Mouse (Mus musculus) gastrocnemius, adult 18-20 months (tissue): ENCODE results near the gene Usp39. TPM values are rescaled to one million over a fixed set of nuclear protein-coding genes. Genes with fewer than 3 reads are reported as not detected.
A peak's percentile ranks its signal among the peaks of the same experiment; 100 is the strongest.

ENCODE experiments used
- DNase-seq: peaks from one replicate; pipeline ENCODE4 v3.0.0; 2021; ENCODE audit warnings: low spot score
- total RNA-seq, 2 experiments: library from RNA; stranded (reverse); gene quantifications; 2 replicates each; pipeline ENCODE4 v1.2.3; 2021

The Usp39 gene
- total RNA-seq, 2 experiments from 2014 or later = 17.9 to 20.2 TPM

- DNase-seq = no peak
Measured at GRCm38 (mm10) chr6:72373184-72373583, 28.2 kb upstream of the Usp39 start.

GRCm38 (mm10) chr6:72371571-72371970 lies 26.6 kb upstream of the Usp39 start:
- no peak for DNase-seq

GRCm38 (mm10) chr6:72371147-72371546 lies 26.2 kb upstream of the Usp39 start:
- no peak for DNase-seq

GRCm38 (mm10) chr6:72370091-72370490 lies 25.1 kb upstream of the Usp39 start:
- DNase-seq = no peak

- DNase-seq = no peak
Measured at GRCm38 (mm10) chr6:72369557-72369956, 24.6 kb upstream of the Usp39 start.

- no peak for DNase-seq
Measured at GRCm38 (mm10) chr6:72367460-72367974, 22.5 kb upstream of the Usp39 start.

GRCm38 (mm10) chr6:72366844-72367443 lies 22.0 kb upstream of the Usp39 start, which contains the start of gene Rnf181:
Rnf181 (minus strand) TSS chr6:72366956.
- DNase-seq = no peak

GRCm38 (mm10) chr6:72366304-72366703 lies 21.3 kb upstream of the Usp39 start:
- DNase-seq = no peak

- DNase-seq = no peak
Measured at GRCm38 (mm10) chr6:72364985-72365384, 20.0 kb upstream of the Usp39 start.

- DNase-seq = no peak
Measured at GRCm38 (mm10) chr6:72364009-72364408, 19.0 kb upstream of the Usp39 start.

- peak; percentile 98 for DNase-seq
Measured at GRCm38 (mm10) chr6:72362132-72363028, 17.4 kb upstream of the Usp39 start.

- DNase-seq = no peak
Measured at GRCm38 (mm10) chr6:72361121-72361551, 16.2 kb upstream of the Usp39 start.

- DNase-seq = no peak
Measured at GRCm38 (mm10) chr6:72360599-72360935, 15.6 kb upstream of the Usp39 start.

GRCm38 (mm10) chr6:72359891-72360598 lies 15.1 kb upstream of the Usp39 start:
- DNase-seq = no peak

GRCm38 (mm10) chr6:72359343-72359742 lies 14.4 kb upstream of the Usp39 start:
- no peak for DNase-seq

- no peak for DNase-seq
Measured at GRCm38 (mm10) chr6:72358086-72358764, 13.2 kb upstream of the Usp39 start.

GRCm38 (mm10) chr6:72357164-72358079 lies 12.4 kb upstream of the Usp39 start:
- no peak for DNase-seq

- DNase-seq = no peak
Measured at GRCm38 (mm10) chr6:72356001-72356532, 11.1 kb upstream of the Usp39 start.

- DNase-seq = peak; percentile 93
Measured at GRCm38 (mm10) chr6:72355066-72355911, 10.3 kb upstream of the Usp39 start, which contains the start of gene Tmem150a. Tmem150a (plus strand) TSS chr6:72355447.
